Mouse (Mus musculus) midbrain, postnatal 0 days (tissue): Measurements from ENCODE around the gene Btbd8. TPM values are rescaled to one million over a fixed set of nuclear protein-coding genes. Genes with fewer than 3 reads are reported as not detected.

Experiments
- ATAC-seq: fragments of 200-750 bp; cut with Nextera tagmentation; 2 replicates; pipeline ENCODE4 v1.8.0; 2017; ENCODE audit warnings: moderate number of reproducible peaks, mild to moderate bottlenecking, moderate TSS enrichment, moderate library complexity; ENCODE audit not compliant: low FRiP score
- DNase-seq: peaks from one replicate; pipeline ENCODE4 v3.0.0-alpha.2; 2015; ENCODE audit warnings: low spot score
- H3K27ac ChIP-seq: fragments of 300-500 bp; sonication (generic); 2 replicates; pipeline ENCODE4 v1.5.1; 2014; ENCODE audit warnings: low read depth, mild to moderate bottlenecking, low read length, mixed read lengths
- H3K27me3 ChIP-seq: fragments of 300-500 bp; sonication (generic); 2 replicates; pipeline ENCODE4 v1.6.1; 2014; ENCODE audit warnings: low read length, control low read depth, mixed read lengths; ENCODE audit not compliant: insufficient read depth
- H3K36me3 ChIP-seq: fragments of 300-500 bp; sonication (generic); 2 replicates; pipeline ENCODE4 v1.6.1; 2014; ENCODE audit warnings: low read length, control low read depth, mixed read lengths; ENCODE audit not compliant: insufficient read depth
- H3K4me1 ChIP-seq: fragments of 300-500 bp; sonication (generic); 2 replicates; pipeline ENCODE4 v1.6.1; 2014; ENCODE audit warnings: mild to moderate bottlenecking, control low read depth, antibody characterized with exemption, low read length, mixed read lengths; ENCODE audit not compliant: insufficient read depth
- H3K4me2 ChIP-seq: fragments of 300-500 bp; sonication (generic); 2 replicates; pipeline ENCODE4 v1.6.1; 2014; ENCODE audit warnings: low read depth, mild to moderate bottlenecking, low read length, mixed read lengths; ENCODE audit not compliant: poor library complexity, severe bottlenecking
- H3K4me3 ChIP-seq: fragments of 300-500 bp; sonication (generic); 2 replicates; pipeline ENCODE4 v1.5.1; 2014; ENCODE audit warnings: low read depth, mild to moderate bottlenecking, low read length, moderate library complexity
- H3K9ac ChIP-seq: fragments of 300-500 bp; sonication (generic); replicated peaks from 2 replicates; pipeline ENCODE4 v1.6.1; 2014; ENCODE audit warnings: mild to moderate bottlenecking, low read length, moderate library complexity, mixed read lengths; ENCODE audit not compliant: poor library complexity, severe bottlenecking
- H3K9me3 ChIP-seq: fragments of 300-500 bp; sonication (generic); 2 replicates; pipeline ENCODE4 v1.6.1; 2016; ENCODE audit warnings: low read length, control low read depth
- CTCF ChIP-seq: IDR thresholded peaks from 2 replicates; pipeline ENCODE4 v1.5.1; 2016; ENCODE audit warnings: antibody characterized with exemption, mild to moderate bottlenecking
- WGBS: fragments of 180-500 bp; shearing (Covaris S2); extraction: QIAGEN DNeasy Blood & Tissue Kit; methylation state at CpG from one replicate; pipeline ENCODE4 v1.1.7; 2014; 5-methylcytosine and 5-hydroxymethylcytosine counted together
- polyA plus RNA-seq: library from polyadenylated mRNA; unstranded; fragments of >200 nt; fragmentation: Nextera tagmentation; extraction: Ambion mirVana; gene quantifications from 2 replicates; pipeline ENCODE4 v1.2.1, GENCODE M21; 2015
- total RNA-seq: library from RNA; depleted of rRNA; stranded (reverse); fragments of >200 nt; gene quantifications from 2 replicates; pipeline ENCODE4 v1.2.3, GENCODE M21; 2014; rRNA removed

Gene Btbd8
- total and polyA plus RNA-seq, 2 experiments from 2014 or later = 24.9 to 38.9 TPM

- Histone ChIP-seq H3K27me3 (no peaks in the 10 kb centered on the region), H3K36me3 (peaks cover 19% of the 10 kb centered on the region), H3K9ac (no peak overlapping the region), H3K9me3 (no peaks in the 10 kb centered on the region), H3K27ac (no peak overlapping the region), H3K4me3 (no peak overlapping the region), H3K4me1 (no peaks in the 10 kb centered on the region), H3K4me2 (no peak overlapping the region)
- DNase-seq = no peak
- no peak for TF ChIP-seq CTCF
- 88% methylated on average over 3 of the region's 3 CpGs for WGBS
- ATAC-seq = no peak
These were observed 110.2 kb downstream of the Btbd8 start for GRCm38 (mm10) chr5:107547955-107548354.

GRCm38 (mm10) chr5:107548444-107548843 lies 110.6 kb downstream of the Btbd8 start:
- DNase-seq (no peak), ATAC-seq (no peak)
- Histone ChIP-seq H3K9ac (no peak overlapping the region), H3K9me3 (no peaks in the 10 kb centered on the region), H3K4me3 (no peak overlapping the region), H3K4me2 (no peak overlapping the region), H3K36me3 (peaks cover 19% of the 10 kb centered on the region), H3K27me3 (no peaks in the 10 kb centered on the region), H3K27ac (no peak overlapping the region), H3K4me1 (no peaks in the 10 kb centered on the region)
- TF ChIP-seq CTCF = no peak
- 95% methylated on average over 3 of the region's 3 CpGs for WGBS

DNA sequence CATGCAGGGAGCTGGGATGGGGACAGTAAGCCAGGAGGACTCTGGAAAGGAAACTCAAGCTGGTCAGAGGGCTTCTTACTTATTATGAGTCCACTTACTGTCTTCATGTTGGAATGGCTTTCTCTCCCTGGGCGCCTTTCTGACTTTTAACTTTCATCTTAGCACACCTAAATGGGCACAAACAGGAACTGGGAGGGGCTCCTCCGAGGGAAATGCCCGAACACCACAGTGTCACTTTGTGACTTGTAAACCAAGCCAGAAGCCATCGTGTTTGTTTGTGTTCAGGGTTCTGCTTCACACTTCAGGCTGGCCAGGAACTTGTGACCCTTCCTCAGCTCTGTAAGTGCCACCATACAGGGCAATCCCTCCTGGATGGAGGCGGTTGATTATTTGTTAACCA lies 116.5 kb downstream of the Btbd8 start:
- Histone ChIP-seq H3K27ac (no peak overlapping the region), H3K4me2 (no peak overlapping the region), H3K9me3 (no peaks in the 10 kb centered on the region), H3K36me3 (peaks cover 25% of the 10 kb centered on the region), H3K4me1 (no peaks in the 10 kb centered on the region), H3K4me3 (no peak overlapping the region), H3K9ac (no peak overlapping the region), H3K27me3 (no peaks in the 10 kb centered on the region)
- WGBS = 88% methylated on average over 5 of the region's 5 CpGs
- ATAC-seq = no peak
- TF ChIP-seq CTCF = no peak
- no peak for DNase-seq

GRCm38 (mm10) chr5:107556969-107557368 lies 119.2 kb downstream of the Btbd8 start:
- TF ChIP-seq CTCF = no peak
- ATAC-seq (no peak), DNase-seq (no peak)
- H3K4me1 ChIP-seq = no peaks in the 10 kb centered on the region
- no peaks in the 10 kb centered on the region for H3K9me3 ChIP-seq
- H3K4me2 ChIP-seq = no peak overlapping the region
- 89% methylated on average over 3 of the region's 3 CpGs for WGBS
- peaks cover 29% of the 10 kb centered on the region for H3K36me3 ChIP-seq
- no peak overlapping the region for H3K9ac ChIP-seq
- H3K27ac ChIP-seq = no peak overlapping the region
- no peaks in the 10 kb centered on the region for H3K27me3 ChIP-seq
- H3K4me3 ChIP-seq = no peak overlapping the region

Other genes with a start within 250 kb of the Btbd8 start
- 13.8 and 16.7 TPM in 2 replicates for gene Tgfbr3, start 148.4 kb upstream of the Btbd8 start, total RNA-seq
- 4.0 and 4.3 TPM in 2 replicates for gene Tgfbr3, start 148.4 kb upstream of the Btbd8 start, polyA plus RNA-seq
- 3.4 and 3.9 TPM in 2 replicates for gene Brdt, start 106.8 kb upstream of the Btbd8 start, total RNA-seq
- gene Brdt, start 106.8 kb upstream of the Btbd8 start, polyA plus RNA-seq = 4.0 and 4.4 TPM in 2 replicates
- 3.2 and 3.4 TPM in 2 replicates for gene Ephx4, start 35.3 kb upstream of the Btbd8 start, total RNA-seq
- gene Ephx4, start 35.3 kb upstream of the Btbd8 start, polyA plus RNA-seq = 3.6 and 3.8 TPM in 2 replicates
- 0.14 TPM in 1 of 2 replicates, not detected in the other for gene Lpcat2b, start 6.4 kb upstream of the Btbd8 start, total RNA-seq
- gene Lpcat2b, start 6.4 kb upstream of the Btbd8 start, polyA plus RNA-seq = not detected in 2 replicates
- 0.66 and 3.4 TPM in 2 replicates for gene Gm42669, start 69.6 kb downstream of the Btbd8 start, total RNA-seq
- 0.28 and 0.72 TPM in 2 replicates for gene Gm42669, start 69.6 kb downstream of the Btbd8 start, polyA plus RNA-seq
- gene 1700028K03Rik, start 96.7 kb downstream of the Btbd8 start, total RNA-seq = 0.16 and 0.33 TPM in 2 replicates
- gene 1700028K03Rik, start 96.7 kb downstream of the Btbd8 start, polyA plus RNA-seq = 0.16 and 0.17 TPM in 2 replicates
- 15.5 and 17.5 TPM in 2 replicates for gene Rpap2, start 159.4 kb downstream of the Btbd8 start, total RNA-seq
- 21.4 and 25.2 TPM in 2 replicates for gene Rpap2, start 159.4 kb downstream of the Btbd8 start, polyA plus RNA-seq
- 10.7 and 20.0 TPM in 2 replicates for gene Glmn, start 159.9 kb downstream of the Btbd8 start, total RNA-seq
- gene Glmn, start 159.9 kb downstream of the Btbd8 start, polyA plus RNA-seq = 36.1 and 39.8 TPM in 2 replicates